In the genomic region with DNA sequence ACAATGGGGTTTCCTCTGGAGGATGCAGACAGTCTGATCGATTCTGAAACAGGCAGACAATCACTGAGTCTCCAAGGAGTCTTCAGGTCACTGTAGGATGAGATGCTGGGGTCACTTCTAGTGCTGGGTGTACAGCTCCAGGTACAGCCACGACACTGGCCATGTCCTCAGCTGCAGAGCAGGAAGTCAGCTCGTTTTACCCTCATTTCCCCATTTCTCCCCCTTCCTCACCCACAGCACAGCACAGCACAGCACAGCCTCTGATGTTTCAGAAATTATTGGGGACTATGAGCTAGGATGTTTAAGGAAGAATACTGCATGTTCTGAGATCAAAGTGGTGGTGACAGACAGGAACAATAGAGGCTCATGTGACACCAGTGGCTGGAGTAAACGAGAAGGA, we compare ENCODE assay signal across 33 mouse cellular contexts. TPM values are rescaled to one million over a fixed set of nuclear protein-coding genes. Genes with fewer than 3 reads are reported as not detected.
DNase-seq lines count a peak whose midpoint lies in the region; ATAC-seq and TF ChIP-seq lines count a peak whose summit lies in the region.
"Had no signal": no experiment of that assay in that cellular context is flagged by ENCODE, and none has a peak within 500 bp of the region (broad histone marks: within the 10 kb centered on the region; RNA-seq: fewer than 3 reads in every experiment).

No protein-coding gene starts in this region.

- no peak for TF ChIP-seq EP300 in MEL (IDR thresholded peaks at IDR 0.05; ENCODE audit: low read depth in 1 of 2, low read length in 2 of 2)
- TF ChIP-seq EP300 in lung, postnatal 0 days (IDR thresholded peaks at IDR 0.05), result no peak

- peaks cover 0 to 7% of the 10 kb centered on the region in 2 experiments; a peak in 2 of 4 replicates for H3K36me3 ChIP-seq in MEL (ENCODE audit: control insufficient read depth in 1 of 2, insufficient read depth in 2 of 2, low read length in 2 of 2)
- H3K36me3 ChIP-seq in megakaryocyte, embryonic 14.5 days (replicated peaks; ENCODE audit: low read length), result no peaks in the 10 kb centered on the region
- no peaks in the 10 kb centered on the region for H3K36me3 ChIP-seq in lung, postnatal 0 days (ENCODE audit: insufficient read depth, low read length)
- H3K36me3 ChIP-seq: embryonic facial prominence, embryonic 12.5 days; embryonic facial prominence, embryonic 15.5 days; G1E; heart, embryonic 10.5 days; heart, embryonic 13.5 days; hindbrain, embryonic 12.5 days; hindbrain, embryonic 15.5 days; intestine, embryonic 15.5 days had no signal

- peak; percentile 65 for ATAC-seq in granulocyte monocyte progenitor cell, adult 5-6 weeks (replicated peaks; ENCODE audit: poor library complexity, severe bottlenecking)
- no peak for ATAC-seq in lung, postnatal 0 days
- ATAC-seq: activated CD4-positive, CD25-positive, alpha-beta regulatory T cell, adult 4 months; forebrain, embryonic 14.5 days; forebrain, postnatal 0 days; intestine, embryonic 15.5 days had no signal

- H3K4me1 ChIP-seq in MEL (ENCODE audit: control insufficient read depth in 1 of 2, insufficient read depth in 2 of 2, low read length in 2 of 2), result peaks cover 3 to 12% of the 10 kb centered on the region in 2 experiments
- H3K4me1 ChIP-seq in megakaryocyte, embryonic 14.5 days, result peaks cover 20% of the 10 kb centered on the region
- H3K4me1 ChIP-seq in lung, postnatal 0 days (ENCODE audit: insufficient read depth, low read depth, low read length), result no peaks in the 10 kb centered on the region

- 15% methylated on average over 4 of the region's 4 CpGs for WGBS in lung, postnatal 0 days

- no peak for TF ChIP-seq RAD21 in MEL (IDR thresholded peaks at IDR 0.05; ENCODE audit: low read depth, low read length)

- H3K4me3 ChIP-seq in MEL (ENCODE audit: control insufficient read depth in 1 of 2, insufficient read depth in 1 of 2, low read depth in 2 of 2, low read length in 2 of 2), result peak overlapping the region; percentile 49 to 51
- H3K4me3 ChIP-seq in megakaryocyte, embryonic 14.5 days (replicated peaks), result peak overlapping the region; percentile 65
- H3K4me3 ChIP-seq in lung, postnatal 0 days (ENCODE audit: low read depth, low read length), result no peak overlapping the region
- H3K4me3 ChIP-seq: embryonic facial prominence, embryonic 12.5 days; embryonic facial prominence, embryonic 15.5 days; gastrocnemius, adult 2 months; heart, adult 2 months; heart, embryonic 10.5 days; heart, embryonic 13.5 days; hindbrain, embryonic 12.5 days; hindbrain, embryonic 15.5 days; intestine, embryonic 15.5 days had no signal

- DNase-seq in 416B (ENCODE audit: low read depth) (peak; percentile 37), MEL (ENCODE audit: low read depth, low spot score) (peak; percentile 65)
- no peak for DNase-seq in lung, postnatal 0 days (ENCODE audit: low spot score)
- DNase-seq in lung, postnatal 10 days, result no peak
- DNase-seq in heart, adult 11 months, result no peak
- DNase-seq in thymus, postnatal 10 days (ENCODE audit: low spot score in 2 of 2), result no peak
- DNase-seq: adrenal gland, adult 8-10 months; cerebellum, adult 18-20 months; cerebellum, adult 9-10 months; cerebellum, postnatal 14 days; forebrain, postnatal 0 days; gastrocnemius, adult 2 months; gastrocnemius, postnatal 14 days; heart, adult 2 months; heart, postnatal 14 days had no signal

- TF ChIP-seq POLR2A in MEL (IDR thresholded peaks at IDR 0.05; ENCODE audit: control insufficient read depth in 1 of 2, insufficient read depth in 1 of 2, low read depth in 1 of 2, low read length in 2 of 2, poor library complexity in 1 of 2), result 0 out of 4 replicates have a peak, but pooled peaks of 1 of the 2 experiments have one; percentile 17

- no peaks in the 10 kb centered on the region for H3K27me3 ChIP-seq in MEL (ENCODE audit: control insufficient read depth in 1 of 2, insufficient read depth in 2 of 2, low read length in 2 of 2)
- peaks cover 56% of the 10 kb centered on the region for H3K27me3 ChIP-seq in megakaryocyte, embryonic 14.5 days (replicated peaks)
- peaks cover 3% of the 10 kb centered on the region; the same call in 1 of the 2 replicates for H3K27me3 ChIP-seq in lung, postnatal 0 days (replicated peaks; ENCODE audit: insufficient read depth, low read length)

- H3K9ac ChIP-seq in MEL (ENCODE audit: control insufficient read depth, low read depth, low read length, poor library complexity, severe bottlenecking), result peak overlapping the region; percentile 65
- H3K9ac ChIP-seq in lung, postnatal 0 days (replicated peaks; ENCODE audit: low read depth), result no peak overlapping the region
- H3K9ac ChIP-seq: embryonic facial prominence, embryonic 12.5 days; embryonic facial prominence, embryonic 15.5 days; forebrain, postnatal 0 days; heart, embryonic 13.5 days; hindbrain, embryonic 12.5 days; hindbrain, embryonic 15.5 days; intestine, embryonic 15.5 days had no signal

- no peak overlapping the region for H3K4me2 ChIP-seq in lung, postnatal 0 days (replicated peaks; ENCODE audit: low read depth, low read length)
- H3K4me2 ChIP-seq: embryonic facial prominence, embryonic 12.5 days; embryonic facial prominence, embryonic 15.5 days; heart, embryonic 13.5 days; hindbrain, embryonic 12.5 days; hindbrain, embryonic 15.5 days; intestine, embryonic 15.5 days had no signal

- TF ChIP-seq CTCF in MEL (IDR thresholded peaks at IDR 0.05 in 2 of 3, conservative IDR thresholded peaks at IDR 0.05 in 1 of 3; ENCODE audit: control insufficient read depth in 1 of 3, insufficient read depth in 1 of 3, low read depth in 2 of 3, low read length in 3 of 3, poor library complexity in 1 of 3, severe bottlenecking in 1 of 3), result no peak
- TF ChIP-seq CTCF in lung, postnatal 0 days (IDR thresholded peaks at IDR 0.05), result no peak

- no peaks in the 10 kb centered on the region for H3K79me2 ChIP-seq in MEL (ENCODE audit: control insufficient read depth, insufficient read depth, low read length, poor library complexity)

- no peaks in the 10 kb centered on the region for H3K9me3 ChIP-seq in MEL (replicated peaks; ENCODE audit: insufficient read depth, low read length)
- no peaks in the 10 kb centered on the region; the same call in 1 of the 2 replicates for H3K9me3 ChIP-seq in megakaryocyte, embryonic 14.5 days
- H3K9me3 ChIP-seq in lung, postnatal 0 days (ENCODE audit: low read length), result no peaks in the 10 kb centered on the region
- H3K9me3 ChIP-seq: embryonic facial prominence, embryonic 12.5 days; embryonic facial prominence, embryonic 15.5 days; heart, embryonic 10.5 days; heart, embryonic 13.5 days; hindbrain, embryonic 12.5 days; hindbrain, embryonic 15.5 days; intestine, embryonic 15.5 days had no signal

- peak overlapping the region; percentile 54 for H3K27ac ChIP-seq in MEL (ENCODE audit: control insufficient read depth, low read depth, low read length)
- H3K27ac ChIP-seq in lung, postnatal 0 days (ENCODE audit: low read length), result no peak overlapping the region
- H3K27ac ChIP-seq: embryonic facial prominence, embryonic 12.5 days; embryonic facial prominence, embryonic 15.5 days; gastrocnemius, adult 2 months; heart, adult 2 months; heart, embryonic 10.5 days; heart, embryonic 13.5 days; hindbrain, embryonic 12.5 days; hindbrain, embryonic 15.5 days; intestine, embryonic 15.5 days had no signal

TF ChIP-seq in MEL, 35 proteins besides CTCF, POLR2A, EP300 and RAD21:
- TF ChIP-seq CHD2 (IDR thresholded peaks at IDR 0.05; ENCODE audit: low read length) (no peak), TBP (IDR thresholded peaks at IDR 0.05; ENCODE audit: low read depth, low read length) (0 out of 2 replicates have a peak, but pooled peaks have one; percentile 26)

RNA-seq across cellular contexts. Expression of a gene that starts 7.0 kb away (rescaled TPM):
- not detected in 2 replicates for total RNA-seq in MEL (2012; rRNA removed)
- polyA plus RNA-seq in MEL (2012; ENCODE audit: insufficient read depth in 1 of 2, insufficient read length in 2 of 2, low read depth in 1 of 2, low replicate concordance in 2 of 2, missing spikeins in 1 of 2), result under 1 TPM in 1 of 2 experiments, not detected in 1; 0.01 TPM
- total RNA-seq in granulocyte monocyte progenitor cell, adult 5-6 weeks (2014; fragmentation: Nextera tagmentation), result not detected in 2 replicates
- not detected in 2 replicates for total RNA-seq in granulocyte monocyte progenitor cell, adult 5-6 weeks (2017)
- not detected in 2 replicates for polyA plus RNA-seq in megakaryocyte, embryonic 14.5 days (2012; ENCODE audit: insufficient read depth, low replicate concordance)
- not detected in 2 replicates for polyA plus RNA-seq in lung, postnatal 0 days (2015; fragmentation: Nextera tagmentation; extraction: Ambion mirVana)
- total RNA-seq: adrenal gland, adult 8-10 months; adrenal gland, postnatal 25 days; forebrain, postnatal 0 days; G1E; gastrocnemius, adult 2 months; gastrocnemius, postnatal 14 days; gastrocnemius, postnatal 4 days; heart, adult 2 months; heart, postnatal 14 days; heart, postnatal 4 days had no signal
- polyA plus RNA-seq: C2C12; embryonic facial prominence, embryonic 12.5 days; forebrain, embryonic 11.5 days; forebrain, embryonic 14.5 days; forebrain, postnatal 0 days; G1E; heart, adult 2 months; heart, embryonic 10.5 days; heart, embryonic 13.5 days; heart, embryonic 16.5 days; hindbrain, embryonic 12.5 days; intestine, embryonic 15.5 days had no signal

RNA-seq across cellular contexts. Expression of a gene that starts 7.8 kb away (rescaled TPM):
- 70.9 and 75.7 TPM in 2 replicates for total RNA-seq in MEL (2012; rRNA removed)
- polyA plus RNA-seq in MEL (2012; ENCODE audit: insufficient read depth in 1 of 2, insufficient read length in 2 of 2, low read depth in 1 of 2, low replicate concordance in 2 of 2, missing spikeins in 1 of 2), result 10 to 100 TPM in 1 of 2 experiments, not detected in 1; 60.5 TPM
- 52.7 and 59.1 TPM in 2 replicates for total RNA-seq in granulocyte monocyte progenitor cell, adult 5-6 weeks (2014; fragmentation: Nextera tagmentation)
- total RNA-seq in granulocyte monocyte progenitor cell, adult 5-6 weeks (2017), result 58.7 and 82.4 TPM in 2 replicates
- 3.5 TPM in 1 of 2 replicates, not detected in the other for polyA plus RNA-seq in megakaryocyte, embryonic 14.5 days (2012; ENCODE audit: insufficient read depth, low replicate concordance)
- 50.4 and 60.0 TPM in 2 replicates for polyA plus RNA-seq in lung, postnatal 0 days (2015; fragmentation: Nextera tagmentation; extraction: Ambion mirVana)

Comparison
In these comparisons a context has a peak if more than half of its experiments do, and no peak if none do; other contexts are left out.
1. DNase-seq: peak in 416B (single experiment) and MEL (single experiment); none in lung, postnatal 0 days (single experiment), lung, postnatal 10 days (single experiment), heart, adult 11 months (single experiment) and thymus, postnatal 10 days (0 of 2).